In the genomic region with DNA sequence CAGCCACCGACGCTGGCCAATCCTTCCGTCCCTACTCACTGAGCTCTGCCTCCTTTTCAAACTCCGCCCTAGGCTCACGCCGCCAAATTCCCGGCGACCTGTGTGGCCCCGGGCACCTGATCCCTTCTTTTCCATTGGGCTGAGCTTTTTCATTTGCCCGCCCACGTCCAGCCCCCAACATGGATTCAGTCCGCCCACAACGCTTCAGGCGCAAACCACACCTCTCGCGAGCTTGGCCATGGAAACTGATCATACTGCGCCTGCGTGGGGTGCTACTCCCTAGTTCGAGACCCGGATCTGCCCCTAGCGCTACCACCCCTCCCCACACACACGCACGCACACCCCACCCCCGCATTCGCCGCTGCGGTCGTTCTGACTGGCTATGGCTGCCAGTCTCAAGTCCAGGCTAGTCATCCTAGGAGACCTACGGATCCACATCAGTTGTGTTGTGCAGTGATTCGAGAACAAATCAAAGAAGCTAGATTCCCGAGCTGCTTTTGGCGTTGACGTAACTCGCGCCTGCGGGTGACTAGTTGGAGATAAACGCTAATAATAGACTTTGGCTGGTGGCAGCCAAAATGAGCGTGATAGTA, we compare ENCODE assay signal across 8 mouse cellular contexts. TPM values are rescaled to one million over a fixed set of nuclear protein-coding genes. Genes with fewer than 3 reads are reported as not detected.
DNase-seq lines count a peak whose midpoint lies in the region; ATAC-seq lines count a peak whose summit lies in the region.

No protein-coding gene starts in this region.

- H3K4me3 ChIP-seq in hindbrain, embryonic 12.5 days = peak overlapping the region; percentile 39

- H3K36me3 ChIP-seq in hindbrain, embryonic 12.5 days = 0 out of 2 replicates have a peak, but pooled peaks cover 2% of the 10 kb centered on the region

- DNase-seq in NIH3T3 (ENCODE audit: low read depth) = peak; percentile 97
- peak; percentile 93 to 96 for DNase-seq in cerebellum, postnatal 10 days
- DNase-seq in frontal cortex, postnatal 10 days (ENCODE audit: low spot score in 2 of 2) = peak; percentile 92 to 94
- peak; percentile 88 to 95 for DNase-seq in layer of hippocampus, postnatal 14 days (ENCODE audit: low spot score in 2 of 2)
- DNase-seq in lung, postnatal 14 days = peak; percentile 90
- peak; percentile 81 for DNase-seq in retina, adult 2 months (ENCODE audit: low read depth, low spot score)
- DNase-seq in thymus, postnatal 36 days = peak; percentile 71 to 85

- no peaks in the 10 kb centered on the region for H3K27me3 ChIP-seq in hindbrain, embryonic 12.5 days

- 0 out of 2 replicates have a peak overlapping the region, but pooled peaks have one; percentile 23 for H3K9ac ChIP-seq in hindbrain, embryonic 12.5 days

- peak overlapping the region; percentile 55 for H3K4me2 ChIP-seq in hindbrain, embryonic 12.5 days (replicated peaks)

- 15% methylated on average over 38 of the region's 38 CpGs for WGBS in hindbrain, embryonic 12.5 days

- H3K27ac ChIP-seq in hindbrain, embryonic 12.5 days = 0 out of 2 replicates have a peak overlapping the region, but pooled peaks have one; percentile 52

- H3K9me3 ChIP-seq in hindbrain, embryonic 12.5 days (replicated peaks) = no peaks in the 10 kb centered on the region

- ATAC-seq in hindbrain, embryonic 12.5 days (ENCODE audit: low FRiP score) = no peak

- 0 out of 2 replicates have a peak, but pooled peaks cover 3% of the 10 kb centered on the region for H3K4me1 ChIP-seq in hindbrain, embryonic 12.5 days

RNA-seq across cellular contexts. Expression of gene Hdac6, which starts 0.3 kb away (rescaled TPM):
- polyA plus RNA-seq in hindbrain, embryonic 12.5 days (2016; fragmentation: Nextera tagmentation; extraction: Ambion mirVana) = 68.2 and 68.5 TPM in 2 replicates
- total RNA-seq in layer of hippocampus, postnatal 14 days (2021) = 10 to 100 TPM; 46.0 to 54.4 TPM

RNA-seq across cellular contexts. Expression of gene Eras, which starts 19.6 kb away (rescaled TPM):
- polyA plus RNA-seq in hindbrain, embryonic 12.5 days (2016; fragmentation: Nextera tagmentation; extraction: Ambion mirVana) = not detected in 2 replicates
- not detected for total RNA-seq in layer of hippocampus, postnatal 14 days (2021)

RNA-seq across cellular contexts. Expression of gene Pcsk1n, which starts 28.4 kb away (rescaled TPM):
- polyA plus RNA-seq in hindbrain, embryonic 12.5 days (2016; fragmentation: Nextera tagmentation; extraction: Ambion mirVana) = 102 and 111 TPM in 2 replicates
- 100 to 1,000 TPM; 340 to 344 TPM for total RNA-seq in layer of hippocampus, postnatal 14 days (2021)

RNA-seq across cellular contexts. Expression of gene Gata1, which starts 29.9 kb away (rescaled TPM):
- 0.98 and 1.5 TPM in 2 replicates for polyA plus RNA-seq in hindbrain, embryonic 12.5 days (2016; fragmentation: Nextera tagmentation; extraction: Ambion mirVana)
- not detected for total RNA-seq in layer of hippocampus, postnatal 14 days (2021)

RNA-seq across cellular contexts. Expression of gene Gm10490, which starts 38.7 kb away (rescaled TPM):
- not detected in 2 replicates for polyA plus RNA-seq in hindbrain, embryonic 12.5 days (2016; fragmentation: Nextera tagmentation; extraction: Ambion mirVana)
- total RNA-seq in layer of hippocampus, postnatal 14 days (2021) = not detected
